Mouse (Mus musculus): Measurements from ENCODE around the gene Synrg. TPM values are rescaled to one million over a fixed set of nuclear protein-coding genes. Genes with fewer than 3 reads are reported as not detected.

Gene Synrg
- polyA plus RNA-seq (2014; fragmentation: Nextera tagmentation; extraction: Ambion mirVana), result 26.2 and 28.2 TPM in 2 replicates

GRCm38 (mm10) chr11:83963991-83964921, at the start of gene Synrg:
Gene Synrg (plus strand): TSS chr11:83964428.
- WGBS, result 2% methylated on average over 53 of the region's 76 CpGs
- Histone ChIP-seq H3K9me3 (ENCODE audit: control insufficient read depth, low read length) (no peaks in the 10 kb centered on the region), H3K4me1 (replicated peaks; ENCODE audit: control insufficient read depth, insufficient read depth, low read length) (peaks cover 23% of the 10 kb centered on the region), H3K4me2 (replicated peaks) (peak within 1 kb of the TSS; percentile 68), H3K27me3 (ENCODE audit: control insufficient read depth, insufficient read depth, low read length) (no peaks in the 10 kb centered on the region), H3K27ac (peak within 1 kb of the TSS; percentile 92), H3K4me3 (replicated peaks; ENCODE audit: low read length) (peak within 1 kb of the TSS; percentile 58), H3K36me3 (replicated peaks; ENCODE audit: control insufficient read depth, insufficient read depth) (peaks cover 42% of the 10 kb centered on the region), H3K9ac (peak within 1 kb of the TSS; percentile 85)
- ATAC-seq (ENCODE audit: low FRiP score) (peak; percentile 96), DNase-seq (ENCODE audit: low spot score) (peak; percentile 92)

GRCm38 (mm10) chr11:83914501-83914900, 49.7 kb upstream of the Synrg start:
- H3K9me3 ChIP-seq (ENCODE audit: control insufficient read depth, low read length), result no peaks in the 10 kb centered on the region
- WGBS, result 91% methylated on average over 4 of the region's 4 CpGs

GRCm38 (mm10) chr11:83922600-83922999, 41.6 kb upstream of the Synrg start:
- no peaks in the 10 kb centered on the region for H3K27me3 ChIP-seq (ENCODE audit: control insufficient read depth, insufficient read depth, low read length)
- no peak overlapping the region for H3K4me2 ChIP-seq (replicated peaks)
- ATAC-seq (ENCODE audit: low FRiP score), result no peak
- no peaks in the 10 kb centered on the region for H3K36me3 ChIP-seq (replicated peaks; ENCODE audit: control insufficient read depth, insufficient read depth)
- no peak for DNase-seq (ENCODE audit: low spot score)
- H3K9me3 ChIP-seq (ENCODE audit: control insufficient read depth, low read length), result no peaks in the 10 kb centered on the region
- H3K27ac ChIP-seq, result no peak overlapping the region
- no peaks in the 10 kb centered on the region for H3K4me1 ChIP-seq (replicated peaks; ENCODE audit: control insufficient read depth, insufficient read depth, low read length)
- no peak overlapping the region for H3K9ac ChIP-seq
- no peak overlapping the region for H3K4me3 ChIP-seq (replicated peaks; ENCODE audit: low read length)
- WGBS, result 82% methylated on average over 2 of the region's 2 CpGs

More at GRCm38 (mm10) chr11:83914501-83914900, 49.7 kb upstream of the Synrg start:
- Histone ChIP-seq H3K4me3 (replicated peaks; ENCODE audit: low read length) (no peak overlapping the region), H3K4me1 (replicated peaks; ENCODE audit: control insufficient read depth, insufficient read depth, low read length) (no peaks in the 10 kb centered on the region), H3K27ac (no peak overlapping the region), H3K36me3 (replicated peaks; ENCODE audit: control insufficient read depth, insufficient read depth) (no peaks in the 10 kb centered on the region), H3K9ac (no peak overlapping the region), H3K4me2 (replicated peaks) (no peak overlapping the region), H3K27me3 (ENCODE audit: control insufficient read depth, insufficient read depth, low read length) (no peaks in the 10 kb centered on the region)
- no peak for DNase-seq (ENCODE audit: low spot score)
- ATAC-seq (ENCODE audit: low FRiP score), result no peak

GRCm38 (mm10) chr11:83927097-83927496, 37.1 kb upstream of the Synrg start:
- Histone ChIP-seq H3K4me1 (replicated peaks; ENCODE audit: control insufficient read depth, insufficient read depth, low read length) (no peaks in the 10 kb centered on the region), H3K4me2 (replicated peaks) (no peak overlapping the region), H3K9ac (no peak overlapping the region), H3K27me3 (ENCODE audit: control insufficient read depth, insufficient read depth, low read length) (no peaks in the 10 kb centered on the region), H3K4me3 (replicated peaks; ENCODE audit: low read length) (no peak overlapping the region), H3K27ac (no peak overlapping the region), H3K36me3 (replicated peaks; ENCODE audit: control insufficient read depth, insufficient read depth) (no peaks in the 10 kb centered on the region), H3K9me3 (ENCODE audit: control insufficient read depth, low read length) (no peaks in the 10 kb centered on the region)
- ATAC-seq (ENCODE audit: low FRiP score) (no peak), DNase-seq (ENCODE audit: low spot score) (no peak)
- 57% methylated on average over 3 of the region's 3 CpGs for WGBS

- H3K4me2 ChIP-seq (replicated peaks), result no peak overlapping the region
- H3K9me3 ChIP-seq (ENCODE audit: control insufficient read depth, low read length), result no peaks in the 10 kb centered on the region
- DNase-seq (ENCODE audit: low spot score) (no peak), ATAC-seq (ENCODE audit: low FRiP score) (no peak)
- no peak overlapping the region for H3K27ac ChIP-seq
- no peak overlapping the region for H3K4me3 ChIP-seq (replicated peaks; ENCODE audit: low read length)
- WGBS, result 85% methylated on average over 10 of the region's 10 CpGs
- H3K36me3 ChIP-seq (replicated peaks; ENCODE audit: control insufficient read depth, insufficient read depth), result no peaks in the 10 kb centered on the region
- no peak overlapping the region for H3K9ac ChIP-seq
- no peaks in the 10 kb centered on the region for H3K4me1 ChIP-seq (replicated peaks; ENCODE audit: control insufficient read depth, insufficient read depth, low read length)
- H3K27me3 ChIP-seq (ENCODE audit: control insufficient read depth, insufficient read depth, low read length), result no peaks in the 10 kb centered on the region
Measured at GRCm38 (mm10) chr11:83932506-83933106, 31.6 kb upstream of the Synrg start.

GRCm38 (mm10) chr11:83933376-83933775, 30.9 kb upstream of the Synrg start:
- Histone ChIP-seq H3K4me3 (replicated peaks; ENCODE audit: low read length) (no peak overlapping the region), H3K27ac (no peak overlapping the region), H3K27me3 (ENCODE audit: control insufficient read depth, insufficient read depth, low read length) (no peaks in the 10 kb centered on the region), H3K36me3 (replicated peaks; ENCODE audit: control insufficient read depth, insufficient read depth) (no peaks in the 10 kb centered on the region), H3K9ac (no peak overlapping the region), H3K9me3 (ENCODE audit: control insufficient read depth, low read length) (no peaks in the 10 kb centered on the region), H3K4me1 (replicated peaks; ENCODE audit: control insufficient read depth, insufficient read depth, low read length) (no peaks in the 10 kb centered on the region), H3K4me2 (replicated peaks) (no peak overlapping the region)
- no peak for DNase-seq (ENCODE audit: low spot score)
- no peak for ATAC-seq (ENCODE audit: low FRiP score)
- 93% methylated on average over 4 of the region's 4 CpGs for WGBS

- H3K4me3 ChIP-seq (replicated peaks; ENCODE audit: low read length), result no peak overlapping the region
- no peaks in the 10 kb centered on the region for H3K36me3 ChIP-seq (replicated peaks; ENCODE audit: control insufficient read depth, insufficient read depth)
- no peak for ATAC-seq (ENCODE audit: low FRiP score)
- no peak overlapping the region for H3K27ac ChIP-seq
- DNase-seq (ENCODE audit: low spot score), result peak; percentile 87
- H3K27me3 ChIP-seq (ENCODE audit: control insufficient read depth, insufficient read depth, low read length), result no peaks in the 10 kb centered on the region
- no peak overlapping the region for H3K9ac ChIP-seq
- 27% methylated on average over 7 of the region's 7 CpGs for WGBS
- no peak overlapping the region for H3K4me2 ChIP-seq (replicated peaks)
- H3K9me3 ChIP-seq (ENCODE audit: control insufficient read depth, low read length), result no peaks in the 10 kb centered on the region
- no peaks in the 10 kb centered on the region for H3K4me1 ChIP-seq (replicated peaks; ENCODE audit: control insufficient read depth, insufficient read depth, low read length)
Measured at GRCm38 (mm10) chr11:83935986-83936665, 28.1 kb upstream of the Synrg start.

GRCm38 (mm10) chr11:83938556-83938955, 25.7 kb upstream of the Synrg start:
- H3K4me2 ChIP-seq (replicated peaks), result no peak overlapping the region
- ATAC-seq (ENCODE audit: low FRiP score) (no peak), DNase-seq (ENCODE audit: low spot score) (no peak)
- no peak overlapping the region for H3K9ac ChIP-seq
- no peaks in the 10 kb centered on the region for H3K27me3 ChIP-seq (ENCODE audit: control insufficient read depth, insufficient read depth, low read length)
- H3K36me3 ChIP-seq (replicated peaks; ENCODE audit: control insufficient read depth, insufficient read depth), result peaks cover 3% of the 10 kb centered on the region; the same call in 1 of the 2 replicates
- no peaks in the 10 kb centered on the region for H3K9me3 ChIP-seq (ENCODE audit: control insufficient read depth, low read length)
- peaks cover 10% of the 10 kb centered on the region for H3K4me1 ChIP-seq (replicated peaks; ENCODE audit: control insufficient read depth, insufficient read depth, low read length)
- H3K4me3 ChIP-seq (replicated peaks; ENCODE audit: low read length), result no peak overlapping the region
- H3K27ac ChIP-seq, result no peak overlapping the region
- WGBS, result 85% methylated on average over 8 of the region's 8 CpGs
